Mouse (Mus musculus): Measurements from ENCODE around the gene Scg3. TPM values are rescaled to one million over a fixed set of nuclear protein-coding genes. Genes with fewer than 3 reads are reported as not detected.

Scg3 gene
- total and polyA plus RNA-seq, 3 experiments, result not detected

GRCm38 (mm10) chr9:75665364-75665763 lies 18.5 kb downstream of the Scg3 start:
- H3K27me3 ChIP-seq (ENCODE audit: control insufficient read depth in 1 of 2, insufficient read depth in 2 of 2, low read length in 2 of 2), result no peaks in the 10 kb centered on the region
- H3K36me3 ChIP-seq (ENCODE audit: control insufficient read depth in 1 of 2, insufficient read depth in 2 of 2, low read length in 2 of 2), result no peaks in the 10 kb centered on the region
- H3K4me1 ChIP-seq (ENCODE audit: control insufficient read depth in 1 of 2, insufficient read depth in 2 of 2, low read length in 2 of 2), result no peaks in the 10 kb centered on the region
- TF ChIP-seq BHLHE40 (IDR thresholded peaks at IDR 0.05; ENCODE audit: borderline replicate concordance, low read depth, low read length) (no peak), ZC3H11A (IDR thresholded peaks at IDR 0.05; ENCODE audit: low read depth, low read length) (no peak), SMC3 (IDR thresholded peaks at IDR 0.05; ENCODE audit: low read depth, low read length) (no peak), MYC (IDR thresholded peaks at IDR 0.05; ENCODE audit: low read depth, low read length) (no peak), SIN3A (IDR thresholded peaks at IDR 0.05; ENCODE audit: low read length) (no peak), USF1 (IDR thresholded peaks at IDR 0.05; ENCODE audit: low read depth, low read length) (no peak), USF2 (IDR thresholded peaks at IDR 0.05; ENCODE audit: borderline replicate concordance in 1 of 2, insufficient read depth in 1 of 2, low read depth in 1 of 2, low read length in 2 of 2) (no peak), NRF1 (IDR thresholded peaks at IDR 0.05; ENCODE audit: insufficient read depth, low read depth, low read length, poor library complexity, severe bottlenecking) (no peak), MEF2A (IDR thresholded peaks at IDR 0.05; ENCODE audit: extremely low read depth, insufficient replicate concordance, low read depth, low read length, poor library complexity, severe bottlenecking) (no peak), TBP (IDR thresholded peaks at IDR 0.05; ENCODE audit: low read depth, low read length) (no peak), TAL1 (IDR thresholded peaks at IDR 0.05; ENCODE audit: low read length) (no peak), CHD2 (IDR thresholded peaks at IDR 0.05; ENCODE audit: low read length) (no peak), ETS1 (IDR thresholded peaks at IDR 0.05; ENCODE audit: low read depth, low read length) (no peak), GABPA (IDR thresholded peaks at IDR 0.05; ENCODE audit: low read depth, low read length) (no peak), NELFE (IDR thresholded peaks at IDR 0.05; ENCODE audit: low read depth, low read length) (no peak), HCFC1 (IDR thresholded peaks at IDR 0.05; ENCODE audit: low read depth, low read length) (no peak), POLR2A (IDR thresholded peaks at IDR 0.05; ENCODE audit: control insufficient read depth in 1 of 2, insufficient read depth in 1 of 2, low read depth in 1 of 2, low read length in 2 of 2, poor library complexity in 1 of 2) (no peak)
- no peaks in the 10 kb centered on the region for H3K79me2 ChIP-seq (ENCODE audit: control insufficient read depth, insufficient read depth, low read length, poor library complexity)
- no peak overlapping the region for H3K27ac ChIP-seq (ENCODE audit: control insufficient read depth, low read depth, low read length)
- H3K9ac ChIP-seq (ENCODE audit: control insufficient read depth, low read depth, low read length, poor library complexity, severe bottlenecking), result no peak overlapping the region
- DNase-seq (ENCODE audit: low read depth, low spot score), result no peak
- H3K9me3 ChIP-seq (replicated peaks; ENCODE audit: insufficient read depth, low read length), result no peaks in the 10 kb centered on the region
- H3K4me3 ChIP-seq (ENCODE audit: control insufficient read depth in 1 of 2, insufficient read depth in 1 of 2, low read depth in 2 of 2, low read length in 2 of 2), result no peak overlapping the region

GRCm38 (mm10) chr9:75660917-75661316 lies 22.9 kb downstream of the Scg3 start:
- Histone ChIP-seq H3K27ac (ENCODE audit: control insufficient read depth, low read depth, low read length) (no peak overlapping the region), H3K27me3 (ENCODE audit: control insufficient read depth in 1 of 2, insufficient read depth in 2 of 2, low read length in 2 of 2) (no peaks in the 10 kb centered on the region), H3K4me3 (ENCODE audit: control insufficient read depth in 1 of 2, insufficient read depth in 1 of 2, low read depth in 2 of 2, low read length in 2 of 2) (no peak overlapping the region), H3K9me3 (replicated peaks; ENCODE audit: insufficient read depth, low read length) (no peaks in the 10 kb centered on the region), H3K36me3 (ENCODE audit: control insufficient read depth in 1 of 2, insufficient read depth in 2 of 2, low read length in 2 of 2) (no peaks in the 10 kb centered on the region), H3K4me1 (ENCODE audit: control insufficient read depth in 1 of 2, insufficient read depth in 2 of 2, low read length in 2 of 2) (no peaks in the 10 kb centered on the region), H3K9ac (ENCODE audit: control insufficient read depth, low read depth, low read length, poor library complexity, severe bottlenecking) (no peak overlapping the region), H3K79me2 (ENCODE audit: control insufficient read depth, insufficient read depth, low read length, poor library complexity) (no peaks in the 10 kb centered on the region)
- DNase-seq (ENCODE audit: low read depth, low spot score), result no peak
- no peak for TF ChIP-seq ZNF384 (IDR thresholded peaks at IDR 0.05; ENCODE audit: low read depth, low read length)
- no peak for TF ChIP-seq MEF2A (IDR thresholded peaks at IDR 0.05; ENCODE audit: extremely low read depth, insufficient replicate concordance, low read depth, low read length, poor library complexity, severe bottlenecking)
- no peak for TF ChIP-seq EP300 (IDR thresholded peaks at IDR 0.05; ENCODE audit: low read depth in 1 of 2, low read length in 2 of 2)
- TF ChIP-seq MAX (IDR thresholded peaks at IDR 0.05; ENCODE audit: low read length), result no peak
- no peak for TF ChIP-seq MAZ (IDR thresholded peaks at IDR 0.05; ENCODE audit: low read depth, low read length)
- no peak for TF ChIP-seq ZC3H11A (IDR thresholded peaks at IDR 0.05; ENCODE audit: low read depth, low read length)
- TF ChIP-seq HCFC1 (IDR thresholded peaks at IDR 0.05; ENCODE audit: low read depth, low read length), result no peak
- no peak for TF ChIP-seq USF2 (IDR thresholded peaks at IDR 0.05; ENCODE audit: borderline replicate concordance in 1 of 2, insufficient read depth in 1 of 2, low read depth in 1 of 2, low read length in 2 of 2)
- no peak for TF ChIP-seq ELF1 (IDR thresholded peaks at IDR 0.05; ENCODE audit: low read depth, low read length)
- TF ChIP-seq MYB (IDR thresholded peaks at IDR 0.05; ENCODE audit: low read depth, low read length), result no peak
- TF ChIP-seq UBTF (IDR thresholded peaks at IDR 0.05; ENCODE audit: borderline replicate concordance, insufficient read depth, low read depth, low read length), result no peak
- no peak for TF ChIP-seq TAL1 (IDR thresholded peaks at IDR 0.05; ENCODE audit: low read length)
- TF ChIP-seq ZMIZ1 (IDR thresholded peaks at IDR 0.05; ENCODE audit: low read depth, low read length), result no peak
- no peak for TF ChIP-seq TBP (IDR thresholded peaks at IDR 0.05; ENCODE audit: low read depth, low read length)
- TF ChIP-seq RCOR1 (IDR thresholded peaks at IDR 0.05; ENCODE audit: low read depth, low read length), result no peak
- TF ChIP-seq E2F4 (IDR thresholded peaks at IDR 0.05; ENCODE audit: borderline replicate concordance, low read depth, low read length), result no peak
- no peak for TF ChIP-seq POLR2AphosphoS2 (IDR thresholded peaks at IDR 0.05; ENCODE audit: low read length)
- TF ChIP-seq MXI1 (IDR thresholded peaks at IDR 0.05; ENCODE audit: low read depth, low read length), result no peak
- TF ChIP-seq JUND (IDR thresholded peaks at IDR 0.05; ENCODE audit: low read depth, low read length), result no peak
- no peak for TF ChIP-seq MAFK (IDR thresholded peaks at IDR 0.05; ENCODE audit: borderline replicate concordance, low read depth, low read length)
